Mouse (Mus musculus): ENCODE results near the gene Gm49403. TPM values are rescaled to one million over a fixed set of nuclear protein-coding genes. Genes with fewer than 3 reads are reported as not detected.
"Not testable (repeated sequence)": the region's sequence is repeated elsewhere in the genome, so short reads cannot be mapped to it uniquely, and the experiment has no call there.

Gm49403 gene
- not detected in 2 replicates for polyA plus RNA-seq (2015; fragmentation: Nextera tagmentation; extraction: Ambion mirVana)

- WGBS = 67% methylated on average over 3 of the region's 3 CpGs
- no peak within 1 kb of the TSS for H3K4me2 ChIP-seq (ENCODE audit: low read depth, low read length)
- no peak within 1 kb of the TSS for H3K27ac ChIP-seq (ENCODE audit: low read length)
- H3K4me3 ChIP-seq (ENCODE audit: low read length) = no peak within 1 kb of the TSS
- H3K36me3 ChIP-seq (ENCODE audit: control insufficient read depth, insufficient read depth) = no peaks in the 10 kb centered on the region
- H3K9me3 ChIP-seq (replicated peaks; ENCODE audit: control insufficient read depth, low read length) = no peaks in the 10 kb centered on the region
- H3K4me1 ChIP-seq (ENCODE audit: control insufficient read depth, insufficient read depth, low read length) = peaks cover 16% of the 10 kb centered on the region
- H3K9ac ChIP-seq (ENCODE audit: low read length) = no peak within 1 kb of the TSS
- H3K27me3 ChIP-seq (ENCODE audit: control insufficient read depth, insufficient read depth, low read length) = no peaks in the 10 kb centered on the region
- ATAC-seq (replicated peaks; ENCODE audit: extremely low read depth, insufficient read depth, low FRiP score) = no peak
These were observed at the start of gene Gm49403, which contains the start of gene Lbhd1 for GRCm38 (mm10) chr19:8883616-8884015. Gene Gm49403 (plus strand): TSS chr19:8883930. Gene Lbhd1 (plus strand): TSS chr19:8883732.

GRCm38 (mm10) chr19:8836327-8836726, 47.4 kb upstream of the Gm49403 start:
- not testable (repeated sequence) for H3K9me3 ChIP-seq (replicated peaks; ENCODE audit: control insufficient read depth, low read length); H3K4me3 ChIP-seq (ENCODE audit: low read length); H3K27ac ChIP-seq (ENCODE audit: low read length); H3K27me3 ChIP-seq (ENCODE audit: control insufficient read depth, insufficient read depth, low read length); ATAC-seq (replicated peaks; ENCODE audit: extremely low read depth, insufficient read depth, low FRiP score); H3K4me2 ChIP-seq (ENCODE audit: low read depth, low read length); H3K9ac ChIP-seq (ENCODE audit: low read length)
- 96% methylated on average over 10 of the region's 10 CpGs for WGBS
- peaks cover 34% of the 10 kb centered on the region for H3K36me3 ChIP-seq (ENCODE audit: control insufficient read depth, insufficient read depth)
- H3K4me1 ChIP-seq (ENCODE audit: control insufficient read depth, insufficient read depth, low read length) = peaks cover 26% of the 10 kb centered on the region

- Histone ChIP-seq H3K36me3 (ENCODE audit: control insufficient read depth, insufficient read depth) (peaks cover 26% of the 10 kb centered on the region), H3K27me3 (ENCODE audit: control insufficient read depth, insufficient read depth, low read length) (no peaks in the 10 kb centered on the region), H3K9ac (ENCODE audit: low read length) (peak within 1 kb of the TSS; percentile 86), H3K4me2 (ENCODE audit: low read depth, low read length) (peak within 1 kb of the TSS; percentile 99), H3K9me3 (replicated peaks; ENCODE audit: control insufficient read depth, low read length) (no peaks in the 10 kb centered on the region), H3K4me3 (ENCODE audit: low read length) (peak within 1 kb of the TSS; percentile 74), H3K4me1 (ENCODE audit: control insufficient read depth, insufficient read depth, low read length) (peaks cover 26% of the 10 kb centered on the region), H3K27ac (ENCODE audit: low read length) (peak within 1 kb of the TSS; percentile 98)
- ATAC-seq (replicated peaks; ENCODE audit: extremely low read depth, insufficient read depth, low FRiP score) = peak; percentile 63
- WGBS = under 1% methylated on average over 38 of the region's 38 CpGs
These were observed 46.4 kb upstream of the Gm49403 start, which contains the start of gene Bscl2 for GRCm38 (mm10) chr19:8837251-8837791. Gene Bscl2 (plus strand): TSS chr19:8837467.

- peak; percentile 15; the same call in 1 of the 2 replicates for ATAC-seq (replicated peaks; ENCODE audit: extremely low read depth, insufficient read depth, low FRiP score)
These were observed 45.5 kb upstream of the Gm49403 start for GRCm38 (mm10) chr19:8838041-8838730.

GRCm38 (mm10) chr19:8839103-8839907, 44.4 kb upstream of the Gm49403 start, which contains the start of gene Gng3:
Gene Gng3 (minus strand): TSS chr19:8839194.
- no peaks in the 10 kb centered on the region for H3K27me3 ChIP-seq (ENCODE audit: control insufficient read depth, insufficient read depth, low read length)
- H3K27ac ChIP-seq (ENCODE audit: low read length) = peak within 1 kb of the TSS; percentile 98
- WGBS = 61% methylated on average over 11 of the region's 11 CpGs
- no peak for ATAC-seq (replicated peaks; ENCODE audit: extremely low read depth, insufficient read depth, low FRiP score)
- peaks cover 26% of the 10 kb centered on the region for H3K4me1 ChIP-seq (ENCODE audit: control insufficient read depth, insufficient read depth, low read length)
- no peaks in the 10 kb centered on the region for H3K9me3 ChIP-seq (replicated peaks; ENCODE audit: control insufficient read depth, low read length)
- H3K9ac ChIP-seq (ENCODE audit: low read length) = peak within 1 kb of the TSS; percentile 86
- peaks cover 13% of the 10 kb centered on the region for H3K36me3 ChIP-seq (ENCODE audit: control insufficient read depth, insufficient read depth)
- peak within 1 kb of the TSS; percentile 99 for H3K4me2 ChIP-seq (ENCODE audit: low read depth, low read length)
- H3K4me3 ChIP-seq (ENCODE audit: low read length) = peak within 1 kb of the TSS; percentile 74

More at GRCm38 (mm10) chr19:8838041-8838730, 45.5 kb upstream of the Gm49403 start:
- Histone ChIP-seq H3K9me3 (replicated peaks; ENCODE audit: control insufficient read depth, low read length) (no peaks in the 10 kb centered on the region), H3K4me2 (ENCODE audit: low read depth, low read length) (peak overlapping the region; percentile 99), H3K36me3 (ENCODE audit: control insufficient read depth, insufficient read depth) (peaks cover 20% of the 10 kb centered on the region), H3K4me3 (ENCODE audit: low read length) (peak overlapping the region; percentile 74), H3K27ac (ENCODE audit: low read length) (peak overlapping the region; percentile 98), H3K27me3 (ENCODE audit: control insufficient read depth, insufficient read depth, low read length) (no peaks in the 10 kb centered on the region), H3K9ac (ENCODE audit: low read length) (peak overlapping the region; percentile 86), H3K4me1 (ENCODE audit: control insufficient read depth, insufficient read depth, low read length) (peaks cover 26% of the 10 kb centered on the region)
- 15% methylated on average over 15 of the region's 15 CpGs for WGBS

GRCm38 (mm10) chr19:8839908-8840791, 43.6 kb upstream of the Gm49403 start:
- Histone ChIP-seq H3K36me3 (ENCODE audit: control insufficient read depth, insufficient read depth) (peaks cover 6% of the 10 kb centered on the region), H3K4me1 (ENCODE audit: control insufficient read depth, insufficient read depth, low read length) (peaks cover 26% of the 10 kb centered on the region), H3K9ac (ENCODE audit: low read length) (peak overlapping the region; percentile 73), H3K9me3 (replicated peaks; ENCODE audit: control insufficient read depth, low read length) (no peaks in the 10 kb centered on the region), H3K4me3 (ENCODE audit: low read length) (peak overlapping the region; percentile 60), H3K27ac (ENCODE audit: low read length) (no peak overlapping the region), H3K4me2 (ENCODE audit: low read depth, low read length) (peak overlapping the region; percentile 70), H3K27me3 (ENCODE audit: control insufficient read depth, insufficient read depth, low read length) (no peaks in the 10 kb centered on the region)
- ATAC-seq (replicated peaks; ENCODE audit: extremely low read depth, insufficient read depth, low FRiP score) = peak; percentile 46
- 25% methylated on average over 29 of the region's 29 CpGs for WGBS

- Histone ChIP-seq H3K27me3 (ENCODE audit: control insufficient read depth, insufficient read depth, low read length) (no peaks in the 10 kb centered on the region), H3K27ac (ENCODE audit: low read length) (no peak overlapping the region), H3K9ac (ENCODE audit: low read length) (peak overlapping the region; percentile 73), H3K36me3 (ENCODE audit: control insufficient read depth, insufficient read depth) (peaks cover 5% of the 10 kb centered on the region), H3K4me3 (ENCODE audit: low read length) (peak overlapping the region; percentile 60), H3K4me2 (ENCODE audit: low read depth, low read length) (peak overlapping the region; percentile 70), H3K4me1 (ENCODE audit: control insufficient read depth, insufficient read depth, low read length) (peaks cover 26% of the 10 kb centered on the region), H3K9me3 (replicated peaks; ENCODE audit: control insufficient read depth, low read length) (no peaks in the 10 kb centered on the region)
- ATAC-seq (replicated peaks; ENCODE audit: extremely low read depth, insufficient read depth, low FRiP score) = no peak
- 86% methylated on average over 7 of the region's 7 CpGs for WGBS
These were observed 42.7 kb upstream of the Gm49403 start for GRCm38 (mm10) chr19:8841012-8841411.

GRCm38 (mm10) chr19:8842961-8843360, 40.8 kb upstream of the Gm49403 start:
- no peak for ATAC-seq (replicated peaks; ENCODE audit: extremely low read depth, insufficient read depth, low FRiP score)
- 83% methylated on average over 6 of the region's 6 CpGs for WGBS
- Histone ChIP-seq H3K27ac (ENCODE audit: low read length) (no peak overlapping the region), H3K9ac (ENCODE audit: low read length) (no peak overlapping the region), H3K4me3 (ENCODE audit: low read length) (no peak overlapping the region), H3K27me3 (ENCODE audit: control insufficient read depth, insufficient read depth, low read length) (no peaks in the 10 kb centered on the region), H3K4me2 (ENCODE audit: low read depth, low read length) (no peak overlapping the region), H3K4me1 (ENCODE audit: control insufficient read depth, insufficient read depth, low read length) (peaks cover 25% of the 10 kb centered on the region), H3K9me3 (replicated peaks; ENCODE audit: control insufficient read depth, low read length) (no peaks in the 10 kb centered on the region), H3K36me3 (ENCODE audit: control insufficient read depth, insufficient read depth) (peaks cover 16% of the 10 kb centered on the region)

Measured in heart, embryonic 16.5 days (tissue).